In the genomic region with DNA sequence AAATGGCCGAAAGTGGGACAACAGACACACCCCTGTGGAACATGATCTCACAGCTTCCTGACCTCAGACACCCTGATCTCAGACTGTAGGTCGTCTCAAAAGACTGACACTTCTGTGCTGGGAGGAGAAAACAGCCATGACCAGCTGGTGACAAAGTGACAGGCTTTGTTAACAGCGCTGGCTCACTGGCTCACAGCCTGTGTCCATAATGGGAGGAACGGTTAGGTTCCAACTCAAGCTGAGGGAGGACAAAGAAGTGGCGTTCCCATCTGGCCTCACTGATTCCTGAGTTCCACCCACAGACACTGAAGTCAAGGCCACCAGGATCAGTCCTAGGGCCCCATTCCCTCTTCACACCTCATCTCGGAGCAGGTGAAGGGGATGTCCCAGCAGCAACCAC, we compare ENCODE assay signal across 16 mouse cellular contexts.
DNase-seq lines count a peak whose midpoint lies in the region; ATAC-seq lines count a peak whose summit lies in the region.
"Had no signal": no experiment of that assay in that cellular context is flagged by ENCODE, and none has a peak within 500 bp of the region (broad histone marks: within the 10 kb centered on the region; RNA-seq: fewer than 3 reads in every experiment).

No protein-coding gene starts in this region.

- H3K4me2 ChIP-seq in hindbrain, embryonic 11.5 days (replicated peaks; ENCODE audit: low read depth, low read length): no peak overlapping the region
- H3K4me2 ChIP-seq: heart, embryonic 13.5 days; limb, embryonic 12.5 days; stomach, embryonic 15.5 days had no signal

- H3K9ac ChIP-seq in hindbrain, embryonic 11.5 days (ENCODE audit: low read depth, low read length): no peak overlapping the region
- H3K9ac ChIP-seq: heart, embryonic 13.5 days; limb, embryonic 12.5 days; stomach, embryonic 15.5 days had no signal

- peaks cover under 1% of the 10 kb centered on the region for H3K27me3 ChIP-seq in hindbrain, embryonic 11.5 days (ENCODE audit: control insufficient read depth, insufficient read depth, low read length)
- H3K27me3 ChIP-seq: stomach, embryonic 15.5 days had no signal

- 35% methylated on average over 6 of the region's 6 CpGs for WGBS in hindbrain, embryonic 11.5 days

- no peaks in the 10 kb centered on the region for H3K36me3 ChIP-seq in hindbrain, embryonic 11.5 days (ENCODE audit: control insufficient read depth, insufficient read depth, low read length)
- H3K36me3 ChIP-seq: heart, embryonic 13.5 days; limb, embryonic 12.5 days; stomach, embryonic 15.5 days had no signal

- peaks cover 2% of the 10 kb centered on the region; the same call in 1 of the 2 replicates for H3K4me1 ChIP-seq in hindbrain, embryonic 11.5 days (replicated peaks; ENCODE audit: control insufficient read depth, insufficient read depth, low read length)
- H3K4me1 ChIP-seq: stomach, embryonic 15.5 days had no signal

- ATAC-seq in hindbrain, embryonic 11.5 days (ENCODE audit: low FRiP score): no peak
- ATAC-seq in inflammation-experienced regulatory T-cells, adult 6 months: no peak
- ATAC-seq: intestine, postnatal 0 days had no signal

- H3K27ac ChIP-seq in hindbrain, embryonic 11.5 days (ENCODE audit: low read depth, low read length): no peak overlapping the region
- H3K27ac ChIP-seq: heart, embryonic 13.5 days; limb, embryonic 12.5 days; stomach, embryonic 15.5 days had no signal

- DNase-seq in kidney, postnatal 10 days: peak; percentile 52
- DNase-seq in kidney, adult 8-10 months: no peak
- peak; percentile 34 for DNase-seq in ZHBTc4 (ENCODE audit: low read depth, low spot score)
- DNase-seq in cerebellum, adult 18-20 months: peak; percentile 52 to 65
- DNase-seq in hindbrain, embryonic 11.5 days (ENCODE audit: low spot score): peak; percentile 54
- DNase-seq in spleen, adult 18-20 months: no peak
- DNase-seq in frontal cortex, postnatal 14 days (ENCODE audit: low spot score in 2 of 2): no peak
- DNase-seq: adrenal gland, postnatal 14 days; gastrocnemius, postnatal 10 days; lung, adult 18-20 months; right cerebral cortex, postnatal 4 days had no signal

- H3K9me3 ChIP-seq in hindbrain, embryonic 11.5 days (ENCODE audit: control insufficient read depth, low read length): no peaks in the 10 kb centered on the region
- H3K9me3 ChIP-seq: heart, embryonic 13.5 days; limb, embryonic 12.5 days; stomach, embryonic 15.5 days had no signal

- H3K4me3 ChIP-seq in hindbrain, embryonic 11.5 days (ENCODE audit: low read depth, low read length): no peak overlapping the region
- H3K4me3 ChIP-seq: heart, embryonic 13.5 days; limb, embryonic 12.5 days; stomach, embryonic 15.5 days had no signal

Comparison
In these comparisons a context has a peak if more than half of its experiments do, and no peak if none do; other contexts are left out.
1. DNase-seq: peak in kidney, postnatal 10 days (single experiment), ZHBTc4 (single experiment), cerebellum, adult 18-20 months (2 of 2) and hindbrain, embryonic 11.5 days (single experiment); none in kidney, adult 8-10 months (0 of 2), spleen, adult 18-20 months (0 of 2) and frontal cortex, postnatal 14 days (0 of 2).